Mouse (Mus musculus) erythroblast, adult 5-6 weeks (primary cell): ENCODE results near the gene 2610021A01Rik. TPM values are rescaled to one million over a fixed set of nuclear protein-coding genes. Genes with fewer than 3 reads are reported as not detected.
"Not testable (repeated sequence)": the region's sequence is repeated elsewhere in the genome, so short reads cannot be mapped to it uniquely, and the experiment has no call there.

Source experiments
- ATAC-seq: replicated peaks from 2 replicates; pipeline ENCODE4 v1.8.0; 2016; ENCODE audit warnings: moderate number of reproducible peaks, mild to moderate bottlenecking, moderate TSS enrichment, inconsistent platforms; ENCODE audit not compliant: poor library complexity, low FRiP score, severe bottlenecking
- total RNA-seq, 2 experiments: library from RNA; stranded (forward) in 1 of 2; stranded (reverse) in 1 of 2; fragments of 150-400 nt in 1 of 2; fragments of 200-764, 138-1000 nt in 1 of 2; gene quantifications; 2 replicates each; pipeline versions ENCODE4 v1.2.3 to v1.2.4; 2015 to 2017; ENCODE audit warnings: low replicate concordance in 2 of 2

2610021A01Rik gene
- 3.3 and 7.5 TPM in 2 replicates for total RNA-seq (2015; ENCODE audit: low replicate concordance)
- 3.0 and 6.0 TPM in 2 replicates for total RNA-seq (2017; ENCODE audit: low replicate concordance)

DNA sequence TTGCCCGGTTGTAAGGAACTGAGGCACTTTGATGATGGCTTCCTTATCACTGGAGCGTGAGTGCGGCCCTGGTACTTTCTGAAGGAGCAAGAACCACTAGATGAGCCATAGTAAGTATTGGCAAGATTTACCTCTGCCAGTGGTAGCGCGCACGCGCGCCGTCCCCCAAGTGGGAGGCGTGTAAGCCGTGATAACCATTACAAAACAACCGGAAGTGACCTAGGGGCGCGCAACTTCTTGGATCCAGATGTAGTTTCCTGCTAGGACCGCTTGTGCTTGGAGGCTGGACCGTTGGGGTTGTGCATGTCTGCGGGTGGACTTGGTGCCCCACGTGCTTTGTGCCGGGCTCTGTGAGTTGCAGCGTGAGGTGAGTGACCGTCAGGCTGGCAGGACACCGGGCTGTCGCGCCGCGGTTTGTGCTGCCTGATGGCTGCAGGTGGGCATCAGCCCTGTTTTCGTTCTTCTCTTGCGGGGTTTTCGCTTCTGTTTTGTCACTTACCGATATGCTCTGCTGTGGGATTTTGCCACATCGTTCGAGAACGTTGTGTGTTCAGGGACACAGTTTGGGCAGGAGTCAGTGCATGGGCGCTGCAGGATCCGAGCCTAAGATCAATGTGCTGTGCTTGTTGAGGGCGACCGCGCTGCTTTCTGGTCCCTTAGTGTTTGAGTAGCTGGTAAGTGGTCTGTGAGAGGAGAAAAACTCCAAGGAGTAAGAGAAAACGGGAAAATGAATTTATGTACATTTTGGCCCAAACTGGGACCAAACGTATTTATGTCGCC is at the start of gene 2610021A01Rik:
Gene 2610021A01Rik (plus strand): TSS at position 197 of the 780 bp plus-strand sequence.
- peak; percentile 96 for ATAC-seq

DNA sequence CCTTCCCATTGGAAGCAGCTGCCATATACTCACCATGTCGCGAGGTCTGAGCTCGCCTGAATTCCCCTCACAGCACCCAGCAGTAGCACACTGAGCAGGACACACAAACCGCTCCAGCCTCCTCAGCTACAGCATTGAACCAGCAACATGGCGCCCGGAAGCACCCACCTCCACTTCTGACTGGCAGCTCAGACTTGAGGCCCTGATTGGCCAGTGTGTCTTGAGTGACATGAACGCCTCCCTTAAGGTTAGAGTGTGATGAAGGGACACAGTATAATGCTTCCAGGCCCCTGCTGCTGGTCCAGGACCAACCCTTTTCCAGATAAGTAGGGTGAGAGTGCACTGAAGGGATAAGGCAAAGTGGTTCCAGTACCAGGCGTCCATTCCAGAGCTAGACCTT is 38.3 kb upstream of the 2610021A01Rik start:
- ATAC-seq, result no peak

DNA sequence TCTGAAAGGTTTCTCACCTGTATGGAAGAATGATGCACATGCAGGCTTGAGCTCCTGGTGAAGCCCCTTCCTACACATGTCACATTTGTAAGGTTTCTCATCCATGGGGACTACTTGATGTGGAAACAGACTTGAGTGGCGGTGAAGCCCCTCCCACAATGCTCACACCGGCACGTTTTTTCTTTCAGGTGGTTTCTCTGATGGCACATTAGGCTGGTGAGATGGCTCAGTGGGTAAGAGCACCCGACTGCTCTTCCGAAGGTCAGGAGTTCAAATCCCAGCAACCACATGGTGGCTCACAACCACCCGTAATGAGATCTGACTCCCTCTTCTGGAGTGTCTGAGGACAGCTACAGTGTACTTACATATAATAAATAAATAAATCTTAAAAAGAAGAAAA is 25.5 kb upstream of the 2610021A01Rik start, which contains the start of gene Gm6871:
Gene Gm6871 (minus strand): TSS at position 101 of the 400 bp plus-strand sequence.
- not testable (repeated sequence) for ATAC-seq

DNA sequence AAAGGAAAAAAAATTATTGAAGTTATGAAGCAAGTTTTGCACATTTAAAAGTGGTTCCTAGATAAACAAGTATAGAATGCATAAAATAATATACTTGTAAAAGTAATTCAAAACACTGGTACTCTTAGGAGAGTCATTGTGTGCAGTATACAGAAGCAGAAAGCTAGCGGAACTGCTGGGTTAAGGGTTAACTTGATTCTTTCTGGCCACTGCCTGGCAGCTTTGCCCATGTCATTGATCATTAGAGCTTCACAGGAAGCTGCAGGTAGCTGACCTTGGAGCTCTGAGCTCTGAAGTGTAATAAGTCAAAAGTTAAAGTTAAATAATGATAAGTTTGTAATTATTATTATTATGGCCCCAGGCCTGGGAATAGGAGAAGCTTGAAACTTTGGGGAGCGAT is 21.1 kb upstream of the 2610021A01Rik start:
- no peak for ATAC-seq

GRCm38 (mm10) chr7:41582028-41582427 is 17.0 kb upstream of the 2610021A01Rik start:
- ATAC-seq, result no peak

DNA sequence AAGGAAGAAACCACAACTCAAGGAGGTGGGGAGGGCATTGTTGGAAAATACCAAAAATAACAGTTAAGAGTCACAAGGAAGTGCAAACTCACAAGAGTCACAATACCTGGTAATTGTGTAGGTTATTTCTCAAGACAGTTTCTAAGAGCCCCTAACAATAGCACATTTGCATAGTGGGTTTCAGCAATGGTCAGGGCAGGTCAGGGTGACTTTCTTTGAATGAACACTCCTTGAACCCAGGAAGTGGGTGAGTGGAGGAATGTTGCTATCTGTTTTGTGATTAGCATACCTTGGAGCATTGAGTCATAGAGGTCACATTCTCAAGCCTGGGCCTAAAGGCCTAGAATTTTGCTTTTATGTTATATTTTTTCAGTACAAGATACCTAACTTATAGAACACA is 11.2 kb upstream of the 2610021A01Rik start:
- ATAC-seq, result not testable (repeated sequence)

DNA sequence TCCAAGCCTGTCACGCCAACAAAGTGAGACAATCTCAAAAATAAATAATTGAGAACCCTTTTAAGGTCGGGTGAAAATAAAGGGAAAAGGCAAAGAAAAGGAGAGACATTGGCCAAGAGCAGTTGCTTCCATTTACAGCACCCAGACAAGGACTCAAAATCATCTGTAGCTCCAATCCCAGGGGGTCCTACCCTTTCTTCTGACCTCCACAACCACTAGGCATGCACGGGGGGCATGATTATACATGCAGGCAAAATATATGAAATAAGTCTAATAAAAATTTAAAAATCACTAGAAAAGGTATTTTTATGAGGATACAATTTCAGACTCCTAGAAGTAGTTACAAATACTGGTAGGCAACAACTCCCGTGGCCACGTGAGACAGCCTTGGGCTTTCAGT is 415 bp upstream of the 2610021A01Rik start:
- no peak for ATAC-seq

GRCm38 (mm10) chr7:41599932-41600548 is 1.0 kb downstream of the 2610021A01Rik start:
- ATAC-seq, result no peak

DNA sequence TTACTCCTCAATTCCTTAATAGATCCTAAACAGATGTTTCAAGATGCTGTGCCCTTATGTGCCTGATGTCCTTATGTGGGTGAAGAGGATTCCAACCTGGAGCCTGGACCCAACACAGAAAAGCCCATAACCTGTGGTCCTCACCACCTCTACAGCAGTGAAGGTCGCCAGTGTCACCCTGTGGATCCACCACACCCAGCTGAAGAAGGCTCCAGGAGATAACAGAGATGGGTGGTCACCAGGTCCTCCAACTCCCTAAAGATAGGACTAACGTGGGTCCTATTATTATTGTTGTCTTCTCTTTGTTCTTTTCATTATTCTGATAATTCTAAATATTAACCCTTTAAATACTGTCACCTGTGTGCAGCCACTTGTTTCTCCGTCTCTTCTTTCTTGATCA is 12.6 kb downstream of the 2610021A01Rik start:
- ATAC-seq, result no peak

- ATAC-seq, result not testable (repeated sequence)
Measured at GRCm38 (mm10) chr7:41616241-41616640, 17.2 kb downstream of the 2610021A01Rik start.

DNA sequence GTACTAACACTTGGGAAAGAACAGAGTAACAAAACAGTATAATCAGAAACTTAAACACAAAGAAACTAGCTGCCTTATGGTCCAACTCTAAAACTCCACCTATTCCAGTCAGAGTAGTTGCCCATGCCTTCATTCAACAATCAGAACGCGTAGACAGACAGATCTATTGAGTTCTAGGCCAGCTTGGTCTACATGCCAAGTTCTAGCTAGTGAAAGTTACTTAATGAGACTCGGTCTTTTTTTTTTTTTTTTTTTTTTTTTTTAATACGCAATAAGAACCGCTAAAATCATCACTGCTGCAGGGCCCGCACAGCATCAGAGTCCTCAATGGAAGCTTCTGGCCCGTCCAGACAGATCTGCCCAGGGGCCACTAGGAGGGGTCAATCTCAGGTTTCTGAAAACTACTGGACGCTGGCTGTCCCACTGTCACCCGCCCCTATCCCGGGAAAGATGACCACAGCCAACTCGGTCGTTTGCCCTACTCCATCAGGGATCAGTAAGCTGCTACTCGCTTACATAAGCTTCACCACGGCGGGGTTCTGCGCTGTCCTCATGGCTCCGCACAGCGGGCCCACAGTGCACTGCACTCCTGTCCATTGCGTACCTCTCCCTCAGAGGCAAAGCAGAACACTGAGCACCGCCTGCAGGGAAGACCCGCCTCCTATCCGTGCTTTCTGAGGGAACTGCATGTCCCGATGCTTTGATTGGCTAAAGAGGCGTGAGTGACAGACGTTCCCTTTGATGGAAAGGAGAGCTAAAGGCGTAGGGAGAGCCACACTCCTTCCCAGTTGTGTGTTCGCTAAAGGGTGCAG is 33.6 kb downstream of the 2610021A01Rik start, which contains the start of gene Zfp788:
Gene Zfp788 (plus strand): TSS at position 795 of the 812 bp plus-strand sequence.
- ATAC-seq, result peak; percentile 91

GRCm38 (mm10) chr7:41633221-41633984 is 34.4 kb downstream of the 2610021A01Rik start:
- peak; percentile 97 for ATAC-seq

DNA sequence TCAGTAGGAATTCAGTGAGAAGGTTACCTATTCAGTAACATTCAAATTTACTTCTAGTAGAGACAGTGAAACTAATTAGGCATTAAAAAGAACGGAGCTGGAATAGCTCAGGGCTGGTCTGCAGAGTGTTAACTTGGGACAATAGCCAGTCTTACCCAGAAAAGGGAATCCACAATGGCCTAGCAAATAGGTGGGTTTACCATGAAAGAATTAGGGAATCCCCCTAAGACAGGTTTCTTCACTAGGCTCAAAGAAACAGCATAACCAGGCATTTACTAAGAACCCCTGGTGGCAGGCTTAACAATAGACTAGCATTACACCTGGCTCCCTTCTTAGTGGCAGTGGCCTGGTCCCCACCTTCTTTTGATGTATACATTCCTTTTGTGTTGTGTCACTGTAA is 75.3 kb downstream of the 2610021A01Rik start:
- not testable (repeated sequence) for ATAC-seq

Other genes starting within 250 kb of the 2610021A01Rik start
- gene AI987944, start 205.9 kb upstream of the 2610021A01Rik start, total RNA-seq (2015; ENCODE audit: low replicate concordance), result 7.1 and 10.0 TPM in 2 replicates
- gene AI987944, start 205.9 kb upstream of the 2610021A01Rik start, total RNA-seq (2017; ENCODE audit: low replicate concordance), result 4.7 TPM in 2 replicates
- not detected in 2 replicates for gene Vmn2r57, start 150.5 kb upstream of the 2610021A01Rik start, total RNA-seq (2015; ENCODE audit: low replicate concordance)
- gene Vmn2r57, start 150.5 kb upstream of the 2610021A01Rik start, total RNA-seq (2017; ENCODE audit: low replicate concordance), result not detected in 2 replicates
- not detected in 2 replicates for gene Gm20449, start 99.8 kb upstream of the 2610021A01Rik start, total RNA-seq (2015; ENCODE audit: low replicate concordance)
- 0.14 TPM in 1 of 2 replicates, not detected in the other for gene Gm20449, start 99.8 kb upstream of the 2610021A01Rik start, total RNA-seq (2017; ENCODE audit: low replicate concordance)
- gene AW146154, start 99.3 kb upstream of the 2610021A01Rik start, total RNA-seq (2015; ENCODE audit: low replicate concordance), result 1.7 and 4.8 TPM in 2 replicates
- 4.0 and 4.7 TPM in 2 replicates for gene AW146154, start 99.3 kb upstream of the 2610021A01Rik start, total RNA-seq (2017; ENCODE audit: low replicate concordance)
- gene Gm6871, start 25.6 kb upstream of the 2610021A01Rik start, total RNA-seq (2015; ENCODE audit: low replicate concordance), result not detected in 2 replicates
- gene Gm6871, start 25.6 kb upstream of the 2610021A01Rik start, total RNA-seq (2017; ENCODE audit: low replicate concordance), result 0.98 TPM in 1 of 2 replicates, not detected in the other
- 2.1 TPM in 1 of 2 replicates, not detected in the other for gene Zfp788, start 34.0 kb downstream of the 2610021A01Rik start, total RNA-seq (2015; ENCODE audit: low replicate concordance)
- gene Zfp788, start 34.0 kb downstream of the 2610021A01Rik start, total RNA-seq (2017; ENCODE audit: low replicate concordance), result 1.8 and 2.4 TPM in 2 replicates